Mouse (Mus musculus) frontal cortex, postnatal 36 days (tissue): ENCODE results near the gene Vti1b.
"Not testable (repeated sequence)": the region's sequence is repeated elsewhere in the genome, so short reads cannot be mapped to it uniquely, and the experiment has no call there.

Source experiments
- DNase-seq, 2 experiments: peaks; one replicate each; pipeline ENCODE4 v3.0.0; 2022; ENCODE audit warnings: low spot score in 2 of 2

The Vti1b gene

GRCm38 (mm10) chr12:79172019-79172941 lies at the start of gene Vti1b:
TSS of gene Vti1b (minus strand) at chr12:79172667.
- peak; percentile 95 for DNase-seq

GRCm38 (mm10) chr12:79217511-79217910 lies 45.0 kb upstream of the Vti1b start:
- no peak for DNase-seq

GRCm38 (mm10) chr12:79211447-79211846 lies 39.0 kb upstream of the Vti1b start:
- DNase-seq, result no peak

- DNase-seq, result peak; percentile 38 to 52
Measured at GRCm38 (mm10) chr12:79208703-79209464, 36.4 kb upstream of the Vti1b start, which contains the start of gene Rdh12. TSS of gene Rdh12 (plus strand) at chr12:79208914.

GRCm38 (mm10) chr12:79201882-79202281 lies 29.4 kb upstream of the Vti1b start:
- DNase-seq, result no peak

GRCm38 (mm10) chr12:79197105-79197504 lies 24.6 kb upstream of the Vti1b start:
- DNase-seq, result no peak

GRCm38 (mm10) chr12:79193441-79193840 lies 21.0 kb upstream of the Vti1b start:
- DNase-seq, result peak; percentile 49 to 66

GRCm38 (mm10) chr12:79192193-79192592 lies 19.7 kb upstream of the Vti1b start, which contains the start of gene Rdh11:
TSS of gene Rdh11 (minus strand) at chr12:79192293.
- DNase-seq, result no peak

GRCm38 (mm10) chr12:79191701-79192100 lies 19.2 kb upstream of the Vti1b start:
- peak; percentile 67 to 77 for DNase-seq

- peak; percentile 53 to 80 for DNase-seq
Measured at GRCm38 (mm10) chr12:79190931-79191673, 18.6 kb upstream of the Vti1b start.

- DNase-seq, result not testable (repeated sequence)
Measured at GRCm38 (mm10) chr12:79185160-79185559, 12.7 kb upstream of the Vti1b start.

- DNase-seq, result no peak
Measured at GRCm38 (mm10) chr12:79175998-79176397, 3.5 kb upstream of the Vti1b start.

GRCm38 (mm10) chr12:79173721-79174120 lies 1.3 kb upstream of the Vti1b start:
- DNase-seq, result no peak

GRCm38 (mm10) chr12:79171269-79171995 lies 1.0 kb downstream of the Vti1b start:
- DNase-seq, result peak in 1 of 2 experiments; percentile 11

- peak; percentile 20 to 21 for DNase-seq
Measured at GRCm38 (mm10) chr12:79170421-79170820, 2.0 kb downstream of the Vti1b start.

- DNase-seq, result no peak
Measured at GRCm38 (mm10) chr12:79169173-79169572, 3.3 kb downstream of the Vti1b start.

- DNase-seq, result no peak
Measured at GRCm38 (mm10) chr12:79162876-79163275, 9.6 kb downstream of the Vti1b start.

GRCm38 (mm10) chr12:79149653-79150052 lies 22.8 kb downstream of the Vti1b start:
- no peak for DNase-seq

- no peak for DNase-seq
Measured at GRCm38 (mm10) chr12:79141384-79141783, 31.1 kb downstream of the Vti1b start.

- DNase-seq, result no peak
Measured at GRCm38 (mm10) chr12:79140811-79141210, 31.7 kb downstream of the Vti1b start.

GRCm38 (mm10) chr12:79139417-79139816 lies 33.0 kb downstream of the Vti1b start:
- no peak for DNase-seq
